Mouse (Mus musculus) gastrocnemius, adult 2 months (tissue): ENCODE data around the gene Faxc. TPM values are rescaled to one million over a fixed set of nuclear protein-coding genes. Genes with fewer than 3 reads are reported as not detected.
A peak's percentile ranks its signal among the peaks of the same experiment; 100 is the strongest.

Experiments used
- DNase-seq: peaks from one replicate; pipeline ENCODE4 v3.0.0; 2022
- H3K27ac ChIP-seq: fragments of 200-600 bp; 2 replicates; pipeline ENCODE4 v1.8.1; 2022; ENCODE audit warnings: mild to moderate bottlenecking
- H3K4me3 ChIP-seq: fragments of 200-600 bp; 2 replicates; pipeline ENCODE4 v1.8.1; 2022; ENCODE audit warnings: mild to moderate bottlenecking, moderate library complexity
- CTCF ChIP-seq: fragments of 200-600 bp; IDR thresholded peaks from 2 replicates; pipeline ENCODE4 v1.8.1; 2022; ENCODE audit warnings: antibody characterized with exemption, mild to moderate bottlenecking, moderate library complexity
- intact Hi-C: fragments of 180-260 bp; cut with DNase I; formaldehyde crosslinking; loops from one replicate; pipeline ENCODE4 v1.15.1; 2025
- long read RNA-seq, 2 experiments: library from polyadenylated mRNA; stranded (forward); transcript quantifications; one replicate each; pipeline ENCODE4 v2.0.0; 2021
- total RNA-seq, 2 experiments: library from RNA; stranded (reverse); gene quantifications; 2 replicates each; pipeline ENCODE4 v1.2.3; 2021

The Faxc gene
- total RNA-seq = under 1 TPM; 0.89 to 0.98 TPM
- long read RNA-seq, experiment 1 = 0 reads
- long read RNA-seq, experiment 2, partial matches to known transcripts = 0 of 2 reads
- long read RNA-seq, experiment 2, other reads (novel, unspliced or antisense) = 1 of 2 reads

DNA sequence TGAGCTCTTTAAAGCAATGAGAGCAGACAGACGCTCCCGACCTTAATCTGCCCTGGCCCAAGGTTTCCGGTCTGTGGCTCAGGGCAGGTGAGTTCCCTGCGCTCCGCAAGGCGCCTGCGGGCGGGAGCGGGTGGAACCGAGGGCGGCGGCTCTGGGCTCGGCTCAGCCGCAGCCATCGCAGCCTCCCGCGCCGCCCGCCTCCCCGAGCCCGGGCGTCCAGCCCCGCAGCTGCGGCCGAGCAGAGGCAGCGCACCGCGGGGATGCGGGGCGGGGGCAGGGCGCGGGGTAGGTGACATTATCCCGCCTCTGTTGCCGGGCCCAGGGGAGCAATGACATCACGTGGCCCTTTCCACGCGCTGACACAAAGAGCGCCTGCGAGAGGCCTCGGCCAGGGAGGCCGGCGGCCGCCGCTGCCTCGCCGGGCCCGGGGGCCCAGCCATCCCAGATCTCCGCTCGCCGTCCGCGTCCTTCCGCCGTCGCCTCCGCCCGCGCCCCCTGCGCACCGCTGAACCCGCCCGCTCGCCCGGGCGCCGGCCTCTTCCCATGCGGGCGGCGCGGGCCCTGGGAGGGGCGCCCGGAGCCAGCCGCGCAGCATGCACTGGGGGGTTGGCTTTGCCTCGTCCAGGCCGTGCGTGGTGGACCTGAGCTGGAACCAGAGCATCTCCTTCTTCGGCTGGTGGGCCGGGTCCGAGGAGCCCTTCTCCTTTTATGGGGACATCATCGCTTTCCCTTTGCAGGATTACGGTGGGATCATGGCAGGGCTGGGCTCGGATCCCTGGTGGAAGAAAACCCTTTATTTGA lies at the start of gene Faxc:
Gene Faxc (plus strand): TSS at position 359 of the 801 bp plus-strand sequence.
- DNase-seq = peak; percentile 57
- intact Hi-C loops = no loop called here
- peak within 1 kb of the TSS; percentile 54 for H3K27ac ChIP-seq
- peak within 1 kb of the TSS; percentile 82 for H3K4me3 ChIP-seq
- TF ChIP-seq CTCF = no peak

- intact Hi-C loops = loop anchor here (5.0 kb wide), 1 partner anchor 36 kb away; the partner anchor contains the start of gene Pnisr
- H3K4me3 ChIP-seq = no peak overlapping the region
- TF ChIP-seq CTCF = no peak
- no peak overlapping the region for H3K27ac ChIP-seq
- no peak for DNase-seq
Measured at GRCm38 (mm10) chr4:21882806-21883205, 48.3 kb upstream of the Faxc start.

DNA sequence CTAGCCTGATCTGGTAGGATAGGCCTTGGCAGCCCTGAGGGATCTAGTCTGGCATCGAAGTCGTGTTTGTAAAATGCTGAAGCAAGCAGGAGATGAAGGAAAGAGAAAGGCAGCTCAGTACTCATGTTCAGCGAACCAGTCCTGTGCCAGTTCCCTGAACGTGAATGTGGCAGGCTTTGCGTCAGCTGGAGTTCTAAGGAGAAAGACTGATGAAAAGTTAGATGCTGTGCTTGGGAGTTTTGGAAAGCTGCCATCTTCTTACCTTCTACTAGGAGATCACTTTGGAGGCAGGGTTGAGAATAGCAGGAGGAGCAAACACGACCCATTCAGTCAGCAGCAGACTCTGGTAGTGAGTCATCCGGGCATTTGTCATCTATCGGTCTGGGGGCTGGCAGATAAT lies 45.3 kb upstream of the Faxc start:
- Histone ChIP-seq H3K27ac (no peak overlapping the region), H3K4me3 (no peak overlapping the region)
- no peak for TF ChIP-seq CTCF
- intact Hi-C loops = no loop called here
- no peak for DNase-seq

GRCm38 (mm10) chr4:21931772-21932630 lies 872 bp downstream of the Faxc start:
- Histone ChIP-seq H3K4me3 (peak overlapping the region; percentile 82), H3K27ac (peak overlapping the region; percentile 54; the same call in 1 of the 2 replicates)
- no peak for TF ChIP-seq CTCF
- no peak for DNase-seq
- intact Hi-C loops = no loop called here

GRCm38 (mm10) chr4:21935378-21935777 lies 4.2 kb downstream of the Faxc start:
- Histone ChIP-seq H3K4me3 (no peak overlapping the region), H3K27ac (no peak overlapping the region)
- DNase-seq = no peak
- intact Hi-C loops = no loop called here
- no peak for TF ChIP-seq CTCF

- H3K4me3 ChIP-seq = no peak overlapping the region
- H3K27ac ChIP-seq = no peak overlapping the region
- intact Hi-C loops = no loop called here
- DNase-seq = no peak
- TF ChIP-seq CTCF = no peak
Measured at GRCm38 (mm10) chr4:21936424-21936823, 5.3 kb downstream of the Faxc start.

DNA sequence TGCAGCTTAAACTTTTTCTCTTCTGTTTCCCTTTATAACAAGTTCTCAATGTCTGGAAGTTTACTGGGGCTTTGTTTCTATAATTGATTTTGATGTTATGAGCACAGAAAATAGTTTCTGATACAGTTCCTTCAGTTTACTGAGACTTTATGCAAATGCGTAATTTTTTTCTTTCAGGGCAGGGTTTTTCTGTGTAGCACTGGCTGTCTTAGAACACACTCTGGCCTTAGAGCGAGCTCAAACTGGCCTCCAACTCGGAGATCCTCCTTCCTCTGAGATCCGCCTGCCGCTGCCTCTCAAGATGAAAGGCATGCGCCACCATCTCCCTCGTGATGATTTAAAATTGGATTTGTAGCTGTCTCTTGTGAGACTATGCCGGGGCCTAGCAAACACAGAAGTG lies 6.8 kb downstream of the Faxc start:
- TF ChIP-seq CTCF = no peak
- no peak for DNase-seq
- intact Hi-C loops = no loop called here
- Histone ChIP-seq H3K27ac (no peak overlapping the region), H3K4me3 (no peak overlapping the region)

DNA sequence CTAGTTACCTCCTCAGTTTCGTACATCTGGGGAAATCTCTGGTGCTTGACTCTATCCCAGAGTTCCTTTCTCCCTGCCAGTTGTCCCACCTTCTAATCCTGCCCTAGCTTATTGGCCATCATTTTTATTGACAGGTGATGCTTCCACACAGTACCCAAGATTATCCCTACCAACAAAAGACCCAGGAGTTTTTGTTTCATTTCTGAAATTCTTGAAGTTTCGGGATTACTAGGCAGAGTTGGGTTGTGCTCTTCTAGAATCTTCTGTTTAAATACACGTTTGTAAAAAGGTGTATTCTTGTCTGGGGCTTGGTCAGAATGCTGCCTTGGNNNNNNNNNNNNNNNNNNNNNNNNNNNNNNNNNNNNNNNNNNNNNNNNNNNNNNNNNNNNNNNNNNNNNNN lies 13.5 kb downstream of the Faxc start:
- no peak overlapping the region for H3K27ac ChIP-seq
- TF ChIP-seq CTCF = no peak
- no peak for DNase-seq
- H3K4me3 ChIP-seq = no peak overlapping the region
- intact Hi-C loops = no loop called here

DNA sequence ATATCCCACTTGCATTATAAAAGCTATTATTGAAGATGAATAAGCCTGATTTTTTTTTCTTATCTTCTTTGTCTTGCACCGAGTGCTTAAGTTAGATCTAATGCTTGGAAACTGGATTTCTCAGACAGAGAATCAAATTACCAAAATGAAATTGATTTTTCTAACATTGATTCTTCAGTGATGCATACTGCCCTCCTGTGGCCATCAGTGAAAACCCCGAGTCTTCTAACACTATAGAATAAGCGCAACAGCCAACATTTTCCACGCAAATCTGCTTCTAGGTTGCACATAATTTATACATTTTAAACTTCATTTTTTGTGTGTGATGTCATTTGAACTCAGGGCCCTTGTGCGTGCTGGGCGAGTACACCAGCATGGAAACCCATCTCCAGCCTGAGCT lies 20.3 kb downstream of the Faxc start:
- intact Hi-C loops = loop anchor here (2.0 kb wide), 1 partner anchor 105 kb away; the partner anchor contains the start of gene Pnisr
- no peak overlapping the region for H3K4me3 ChIP-seq
- H3K27ac ChIP-seq = no peak overlapping the region
- TF ChIP-seq CTCF = peak; percentile 69
- no peak for DNase-seq

GRCm38 (mm10) chr4:21952255-21952654 lies 21.1 kb downstream of the Faxc start:
- intact Hi-C loops = no loop called here
- no peak overlapping the region for H3K27ac ChIP-seq
- H3K4me3 ChIP-seq = no peak overlapping the region
- DNase-seq = no peak
- no peak for TF ChIP-seq CTCF

DNA sequence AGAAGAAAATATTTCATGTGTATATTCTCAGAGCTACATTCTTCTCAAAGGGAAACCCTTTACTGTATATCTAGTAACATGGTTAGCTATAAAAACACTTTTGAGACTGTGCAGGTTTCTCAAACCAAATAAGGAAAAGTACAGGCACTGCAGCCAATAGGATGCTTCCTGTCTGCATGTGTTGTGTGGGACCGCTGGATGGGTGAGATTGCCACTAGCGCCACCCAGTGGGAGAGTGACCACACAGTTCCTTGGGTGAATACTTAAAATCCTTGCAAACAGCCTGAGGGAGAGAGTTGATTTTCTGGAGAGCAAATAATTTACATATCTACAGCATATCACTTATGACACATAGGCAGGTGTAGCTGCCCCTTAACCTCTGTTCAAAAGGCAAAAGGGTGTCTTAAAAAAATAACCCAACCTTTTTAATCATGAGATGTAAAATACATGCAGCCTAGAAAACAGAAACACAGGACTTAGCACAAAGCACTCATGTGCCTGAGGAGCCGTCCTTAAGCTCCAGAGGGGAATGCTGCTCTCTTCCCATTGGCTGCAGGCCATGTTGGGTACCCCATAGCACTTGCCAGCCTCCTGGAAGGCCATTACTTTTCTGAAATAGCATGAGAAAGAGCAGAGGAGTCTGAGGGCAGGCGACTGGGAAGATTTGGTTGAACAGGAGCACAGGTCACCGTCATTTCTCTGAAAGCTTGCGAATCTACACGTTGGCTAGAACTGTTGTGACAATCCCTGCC lies 26.6 kb downstream of the Faxc start:
- peak; percentile 33 for DNase-seq
- intact Hi-C loops = no loop called here
- peak; percentile 56 for TF ChIP-seq CTCF
- Histone ChIP-seq H3K27ac (no peak overlapping the region), H3K4me3 (no peak overlapping the region)

GRCm38 (mm10) chr4:21971949-21972348 lies 40.8 kb downstream of the Faxc start:
- no peak for DNase-seq
- Histone ChIP-seq H3K4me3 (no peak overlapping the region), H3K27ac (no peak overlapping the region)
- intact Hi-C loops = no loop called here
- no peak for TF ChIP-seq CTCF
